Mouse (Mus musculus) embryo, embryonic 11.5 days (tissue): ENCODE results near the gene Slc25a11.

ENCODE experiments used
- DNase-seq: peaks from one replicate; pipeline ENCODE4 v3.0.0-alpha.2; 2012; ENCODE audit warnings: low read depth, low spot score

The Slc25a11 gene

DNA sequence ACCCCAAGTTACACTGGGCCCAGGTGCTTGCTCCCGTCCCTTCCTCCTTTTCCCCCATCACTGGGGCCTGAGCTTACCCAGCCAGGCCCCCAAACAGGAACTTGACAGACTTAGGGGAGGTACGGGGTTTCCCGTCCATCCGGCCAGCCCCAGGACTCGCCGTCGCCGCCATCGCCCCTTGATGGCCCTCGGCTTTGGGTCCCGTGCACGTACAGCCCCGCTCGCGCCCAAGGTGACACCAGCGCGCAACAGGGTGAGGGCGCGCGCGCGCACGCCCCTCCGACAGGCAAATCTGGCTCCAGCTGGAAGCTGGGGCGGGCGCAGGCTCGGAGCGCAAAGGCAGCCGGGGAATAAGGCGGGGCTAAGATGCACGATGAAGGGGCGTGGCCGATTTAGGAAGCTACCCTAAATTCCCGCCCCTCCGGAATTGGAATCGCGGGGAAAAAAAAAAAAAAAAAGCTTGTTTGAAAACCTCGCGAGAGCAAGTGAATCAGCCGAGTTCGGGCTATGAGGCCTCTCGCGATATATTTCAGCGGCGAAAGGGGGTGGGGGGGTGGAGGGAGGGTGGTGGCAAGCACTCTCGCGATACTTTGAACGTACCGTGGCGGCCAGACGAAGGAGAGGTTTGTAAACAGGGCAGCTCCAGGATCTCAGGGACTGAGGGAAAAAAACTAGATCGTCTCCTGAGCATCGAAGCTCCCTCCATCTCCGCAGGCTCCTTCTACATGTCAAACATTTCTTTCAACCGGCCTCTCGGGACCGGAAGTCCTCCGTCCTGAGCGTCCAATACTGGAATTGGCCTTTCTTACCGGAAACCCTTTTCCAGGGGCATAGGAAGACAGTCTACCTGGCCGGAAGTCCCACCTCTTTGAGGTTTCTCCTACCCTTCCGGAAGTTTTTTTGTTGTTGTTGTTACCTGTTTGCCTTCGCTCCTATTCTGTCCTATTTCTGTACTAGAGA is at the start of gene Slc25a11, which contains the start of gene Rnf167:
Gene Slc25a11 (minus strand): TSS at position 789 of the 960 bp plus-strand sequence.
Gene Rnf167 (plus strand): TSS at position 545 of the 960 bp plus-strand sequence.
- peak; percentile 98 for DNase-seq

DNA sequence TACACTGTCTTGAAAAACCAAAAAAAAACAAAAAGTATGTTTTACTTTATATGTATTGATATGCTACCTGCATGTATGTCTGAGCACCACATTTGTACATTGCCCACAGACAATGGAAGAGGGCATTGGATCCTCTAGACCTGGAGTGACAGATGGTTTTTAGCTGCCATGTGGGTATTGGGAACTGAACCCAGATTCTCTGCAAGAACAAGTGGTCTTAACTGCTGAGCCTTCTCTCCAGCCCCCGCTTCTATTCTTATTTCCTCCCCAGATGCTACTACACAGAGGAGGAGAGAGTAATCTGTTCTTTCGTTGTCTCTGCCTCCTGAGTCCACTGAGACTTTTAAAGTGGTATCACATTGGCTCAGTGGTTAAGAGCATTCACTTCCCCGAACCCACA is 46.2 kb upstream of the Slc25a11 start:
- no peak for DNase-seq

DNA sequence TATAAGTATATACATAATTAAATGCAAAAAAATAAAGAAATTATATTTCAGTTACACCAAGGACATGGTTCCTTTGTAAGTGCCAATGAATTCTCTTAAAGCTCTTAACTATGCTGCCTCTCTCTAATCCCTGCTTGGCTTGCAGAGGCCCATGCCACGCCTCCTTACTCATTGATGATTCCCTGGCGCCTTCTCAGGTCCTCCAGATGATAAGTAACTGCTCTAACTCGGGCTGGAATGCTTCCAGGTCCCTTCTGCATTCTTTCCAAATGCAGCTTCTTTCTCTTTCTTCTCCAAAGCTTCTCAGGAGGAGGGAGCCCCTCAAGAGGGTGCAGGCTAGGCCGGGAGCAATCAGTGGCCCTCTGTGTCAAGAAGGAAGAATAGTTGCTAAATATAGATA is 42.3 kb upstream of the Slc25a11 start:
- DNase-seq: no peak

DNA sequence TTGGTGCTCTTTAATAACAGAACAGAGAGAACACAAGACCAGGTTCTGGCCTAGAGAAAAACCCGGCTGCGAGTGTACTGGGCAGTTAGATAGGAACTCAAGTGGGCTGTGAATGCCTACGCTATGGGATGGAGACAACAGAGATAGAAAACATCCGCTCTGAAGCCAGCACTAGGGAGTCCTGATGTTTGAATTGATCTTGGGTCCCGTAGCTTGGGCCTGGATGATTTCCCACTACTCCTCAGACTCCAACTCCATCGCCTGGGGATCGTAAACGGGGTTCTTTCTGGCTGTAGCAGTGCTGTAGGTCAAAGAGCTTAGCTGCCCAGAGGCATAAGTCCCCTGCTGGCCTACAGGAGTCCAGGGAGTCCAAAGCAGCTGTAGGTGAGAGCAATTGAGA is 41.1 kb upstream of the Slc25a11 start:
- DNase-seq: no peak

DNA sequence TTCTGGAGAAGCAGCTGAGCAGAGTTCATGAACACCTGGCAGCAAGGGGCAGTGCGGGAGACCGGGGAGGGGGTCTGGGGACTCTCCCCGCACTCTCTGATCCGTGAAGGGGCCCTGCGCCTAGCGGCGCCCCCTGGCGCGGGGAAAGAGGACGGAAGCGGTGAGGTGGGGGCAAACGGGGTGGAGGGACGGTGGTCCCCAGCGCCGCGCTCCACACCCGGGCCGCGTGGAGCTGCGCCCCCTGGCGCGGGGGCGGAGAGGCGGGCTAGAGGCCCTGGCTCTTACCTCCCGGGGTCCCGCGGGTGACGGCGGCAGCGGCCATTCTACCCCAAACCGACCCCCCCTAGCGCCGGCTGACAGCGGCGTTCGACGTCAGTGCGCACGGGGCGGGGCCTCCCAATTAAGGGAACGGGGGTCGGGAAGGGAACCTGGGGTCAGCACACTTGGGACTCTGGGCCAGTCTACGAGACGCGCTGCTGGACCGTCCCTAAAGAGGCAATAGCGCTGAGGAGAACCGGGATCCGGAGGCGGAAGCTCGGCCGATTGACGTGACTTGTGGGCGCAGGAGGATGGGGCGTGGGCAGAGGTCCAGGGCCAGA is 40.4 kb upstream of the Slc25a11 start, which contains the start of gene Camta2:
Gene Camta2 (minus strand): TSS at position 505 of the 599 bp plus-strand sequence.
- peak; percentile 76 for DNase-seq

DNA sequence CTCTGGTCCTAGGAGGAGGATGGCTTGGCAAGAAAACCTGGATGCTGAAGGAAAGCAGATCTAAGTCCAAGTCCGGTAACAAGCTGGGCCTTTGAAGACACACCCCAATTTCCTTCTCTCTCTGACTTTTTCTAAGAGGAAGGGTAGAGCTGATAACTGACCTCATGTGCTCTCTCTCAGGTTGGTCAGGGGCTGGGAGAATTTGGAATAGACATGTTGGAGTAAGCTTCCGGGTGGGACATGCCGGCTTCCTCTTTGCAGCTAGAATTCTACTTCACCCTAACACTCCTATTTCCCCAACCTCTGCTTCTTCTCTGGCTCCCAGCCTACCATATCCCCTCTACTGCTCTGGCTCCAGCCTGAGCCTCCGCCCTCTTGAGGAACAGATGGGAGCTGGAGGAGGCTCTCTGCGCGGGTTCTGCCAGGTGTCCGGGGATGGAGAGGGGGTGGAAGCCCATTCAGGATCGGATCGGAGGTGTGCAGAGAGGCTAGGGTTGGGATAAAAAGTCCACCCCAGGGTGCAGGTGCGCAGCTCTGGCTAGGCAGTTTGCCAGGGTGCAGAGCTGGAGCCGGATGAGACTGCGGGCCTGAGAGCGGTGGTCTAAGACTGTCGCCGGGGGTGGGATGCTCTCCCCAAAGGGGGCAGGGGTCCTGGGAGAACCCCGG is 39.8 kb upstream of the Slc25a11 start:
- no peak for DNase-seq

DNA sequence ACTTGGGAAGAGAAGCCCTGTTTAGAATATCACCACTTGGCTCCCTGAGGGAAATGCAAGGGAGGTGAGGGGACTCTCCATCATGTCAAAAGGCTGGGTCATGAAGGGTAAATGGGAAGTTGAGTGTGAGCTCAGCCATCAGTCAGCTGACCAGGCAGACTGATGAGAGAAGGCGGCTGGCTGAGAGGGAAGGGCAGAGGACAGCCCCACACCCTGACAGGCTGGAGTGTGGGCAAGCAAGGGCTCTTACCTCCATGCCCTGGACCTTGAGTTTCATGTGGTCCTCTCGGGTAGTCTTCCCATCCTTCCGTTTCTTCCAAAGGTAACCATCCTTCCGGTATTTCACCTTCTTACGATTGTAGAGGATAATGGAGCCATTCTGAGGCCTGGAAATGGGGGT is 36.4 kb upstream of the Slc25a11 start:
- no peak for DNase-seq

DNA sequence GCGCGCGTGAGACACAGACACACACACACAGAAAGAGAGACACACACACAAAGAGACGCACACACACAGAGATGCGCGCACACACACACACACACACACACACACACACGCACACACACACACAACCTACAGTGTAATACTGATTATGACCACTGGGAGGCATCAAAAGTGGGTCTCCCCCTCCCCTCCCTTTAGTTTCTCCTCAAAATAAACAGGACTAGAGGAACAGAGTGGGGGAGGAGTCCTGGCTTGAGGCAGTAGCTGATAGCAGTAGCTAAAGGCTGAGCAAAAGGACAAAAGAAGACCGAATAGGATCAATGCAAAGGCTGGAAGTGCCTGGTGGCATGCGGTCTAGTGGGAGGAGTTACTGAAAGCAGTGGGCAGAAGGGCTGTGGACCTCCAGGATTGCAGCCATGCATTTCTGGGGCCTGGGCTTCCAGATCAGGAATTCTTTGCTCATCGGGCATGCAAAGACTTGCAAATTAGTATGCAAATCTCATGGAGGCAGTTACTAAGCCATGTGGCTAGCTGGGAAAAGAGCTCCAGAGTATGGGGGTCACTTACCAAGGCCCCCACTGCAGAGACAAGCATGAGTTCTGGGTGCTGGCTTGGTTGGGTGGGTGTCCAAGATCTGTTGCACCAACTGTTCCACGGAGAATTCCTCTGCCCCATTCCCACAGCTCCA is 34.8 kb upstream of the Slc25a11 start:
- peak; percentile 44 for DNase-seq

DNA sequence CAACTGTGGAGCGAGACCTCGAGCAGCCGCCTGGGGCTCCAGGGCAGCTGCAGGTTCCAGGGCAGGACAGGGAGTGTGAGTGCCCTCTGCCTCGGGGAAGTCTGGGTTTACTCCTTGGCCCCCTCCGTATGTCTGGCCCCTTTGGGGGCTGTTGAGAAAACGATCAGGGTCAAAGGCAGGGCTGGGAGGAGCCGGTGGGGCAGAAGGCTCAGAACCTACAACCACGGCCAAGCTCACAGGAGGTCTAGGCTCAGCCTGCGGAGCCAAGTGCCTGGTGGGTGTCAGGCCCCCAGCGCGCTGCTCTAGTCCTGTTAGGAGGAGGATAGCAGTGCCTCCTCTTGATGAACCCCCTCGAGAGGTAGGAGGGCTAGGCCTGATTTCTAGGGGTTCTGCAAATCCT is 33.9 kb upstream of the Slc25a11 start:
- DNase-seq: no peak

DNA sequence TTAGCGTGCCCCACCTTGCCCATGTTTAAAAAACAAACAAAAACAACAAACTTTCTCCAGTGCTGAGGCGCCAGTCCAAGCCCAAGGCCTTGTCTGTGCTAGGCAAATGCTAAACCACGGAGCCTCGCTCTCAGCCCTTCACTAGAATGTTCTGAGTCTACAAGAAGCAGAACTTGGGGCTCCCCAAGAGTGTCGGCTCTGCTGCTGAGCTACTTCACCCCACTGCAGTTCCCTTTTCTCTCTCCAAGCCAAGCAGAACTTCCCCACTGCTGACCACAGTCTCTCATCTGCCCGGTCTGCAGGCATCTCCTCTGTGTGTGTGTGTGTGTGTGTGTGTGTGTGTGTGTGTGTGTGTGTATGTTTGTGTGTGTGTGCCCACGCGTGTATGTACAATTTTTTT is 32.6 kb upstream of the Slc25a11 start:
- no peak for DNase-seq

DNA sequence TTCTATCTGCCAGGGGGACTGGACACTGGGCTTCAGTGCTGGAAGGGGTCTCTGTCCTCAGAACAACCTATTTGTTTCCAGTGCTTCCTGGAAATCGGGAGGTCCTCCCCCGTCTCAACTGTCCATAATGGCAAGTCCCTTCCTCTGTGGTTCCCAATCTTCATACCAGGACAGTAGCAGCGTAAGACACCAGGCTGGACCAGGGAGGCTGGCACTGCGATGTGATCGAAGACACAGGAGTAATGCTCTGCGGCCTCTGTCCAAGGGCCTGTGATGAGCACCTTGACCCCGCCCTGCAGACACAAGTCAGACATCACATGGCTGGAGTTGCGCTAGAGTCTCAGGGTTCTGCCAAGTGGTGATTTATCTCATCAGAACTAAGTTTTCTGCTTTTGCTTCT is 32.1 kb upstream of the Slc25a11 start:
- DNase-seq: no peak

DNA sequence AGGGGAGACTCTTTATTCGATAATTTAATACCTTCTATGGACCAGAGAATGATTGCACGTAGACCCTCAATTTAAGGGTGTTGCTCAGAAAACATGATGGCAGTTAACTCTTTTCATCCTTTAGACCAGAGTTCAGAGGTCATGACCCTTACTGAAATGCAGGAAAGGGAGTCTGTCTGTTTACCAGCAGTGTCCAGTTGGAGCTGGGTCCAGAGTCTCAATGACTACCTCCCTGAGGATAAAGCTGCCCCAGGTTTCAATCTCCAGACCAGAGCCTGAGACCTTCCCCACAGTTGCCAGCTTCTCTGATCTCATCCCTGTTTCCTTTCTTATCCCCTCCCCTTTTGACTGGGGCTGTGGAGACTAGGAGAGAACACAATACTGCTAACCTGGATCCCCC is 31.3 kb upstream of the Slc25a11 start:
- DNase-seq: no peak

DNA sequence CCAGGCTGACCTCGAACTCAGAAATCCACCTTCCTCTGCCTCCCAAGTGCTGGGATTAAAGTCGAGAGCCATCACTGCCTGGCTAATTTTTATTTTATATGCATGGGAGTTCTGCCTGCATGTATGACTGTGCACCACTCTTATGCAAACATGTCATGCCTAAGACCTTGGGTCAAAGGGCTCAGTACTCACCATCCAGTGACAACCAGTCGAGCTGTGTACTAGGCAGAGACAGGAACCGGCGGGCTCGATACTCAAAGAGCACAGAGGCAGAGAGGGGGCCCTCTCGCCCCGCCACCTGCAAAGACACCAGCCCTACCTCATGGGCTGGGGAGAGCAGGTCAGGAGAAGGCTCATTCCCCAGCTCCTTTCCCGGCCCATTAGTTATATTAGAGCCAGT is 30.8 kb upstream of the Slc25a11 start:
- DNase-seq: no peak

DNA sequence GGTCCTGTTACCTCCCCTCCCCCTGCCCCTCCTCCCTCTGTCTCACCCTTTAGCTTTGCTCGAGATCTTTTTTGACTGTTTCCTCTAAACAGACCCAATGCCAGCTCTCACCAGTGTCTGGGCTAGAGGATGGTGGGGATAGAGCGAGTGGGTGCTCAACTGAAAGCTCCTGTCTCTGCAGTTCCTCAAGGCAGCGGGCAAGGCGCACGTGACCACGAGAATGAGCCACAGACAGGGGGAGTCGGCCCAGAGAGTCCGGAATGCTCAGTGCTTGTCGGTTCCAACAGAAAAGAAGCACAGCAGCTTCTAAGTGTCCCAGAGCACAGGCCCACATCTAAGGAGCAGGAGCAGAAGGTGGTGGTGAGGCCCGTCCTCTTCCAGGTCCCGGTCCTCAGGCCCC is 27.2 kb upstream of the Slc25a11 start:
- DNase-seq: no peak

DNA sequence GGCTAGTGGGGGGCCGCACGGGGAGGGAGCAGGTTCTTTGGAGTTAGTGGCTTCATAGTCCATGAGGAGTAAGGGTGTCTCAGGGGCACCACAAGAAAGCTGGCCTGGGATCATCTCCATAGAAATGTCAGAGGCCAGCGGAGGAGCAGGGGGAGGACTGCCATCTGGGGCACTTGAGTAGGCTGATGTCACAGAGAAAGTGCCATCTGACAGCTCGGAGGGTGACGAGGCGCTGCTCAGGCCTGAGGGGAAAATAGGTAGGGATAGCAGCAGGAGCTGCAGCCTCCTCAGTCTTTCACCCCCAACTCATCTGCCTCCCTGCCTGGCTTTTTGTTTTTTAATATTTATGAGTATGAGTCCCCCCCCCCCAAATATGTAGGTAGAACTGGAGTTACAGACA is 26.7 kb upstream of the Slc25a11 start:
- DNase-seq: no peak

DNA sequence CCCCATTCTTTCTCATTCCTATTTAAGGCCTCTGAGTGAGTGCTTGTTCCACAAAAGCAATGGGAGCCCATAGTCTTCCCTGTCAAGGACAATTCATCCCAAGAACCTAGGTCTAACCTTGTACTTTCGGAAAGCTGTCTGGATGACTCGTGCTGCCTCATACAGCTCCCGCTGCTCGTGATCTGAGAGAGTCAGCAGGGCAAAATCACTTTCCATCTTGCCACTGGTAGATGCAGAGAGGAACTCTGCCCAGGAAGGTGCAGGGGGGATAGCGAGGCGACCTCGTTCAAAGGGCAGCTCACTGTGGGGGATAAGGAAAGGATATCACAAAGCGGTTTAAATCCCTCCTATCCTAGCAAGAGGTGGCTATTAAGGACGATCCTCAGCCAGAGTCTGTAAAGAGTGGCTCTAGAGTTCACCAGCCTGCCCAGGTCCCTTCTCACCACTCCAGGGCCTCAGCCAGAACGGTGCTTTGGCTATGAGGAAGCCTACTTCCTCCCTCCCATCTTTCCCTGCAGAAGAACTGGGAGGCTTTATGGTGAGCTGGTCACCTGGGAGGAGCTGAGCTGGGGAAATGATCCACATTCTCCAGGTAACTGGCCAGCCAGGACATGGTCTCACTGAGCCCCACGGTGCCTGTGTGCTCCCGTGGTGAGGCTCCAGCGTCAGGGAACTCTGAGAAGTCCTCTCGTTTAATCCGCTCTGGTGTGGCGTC is 24.2 kb upstream of the Slc25a11 start:
- DNase-seq: no peak

DNA sequence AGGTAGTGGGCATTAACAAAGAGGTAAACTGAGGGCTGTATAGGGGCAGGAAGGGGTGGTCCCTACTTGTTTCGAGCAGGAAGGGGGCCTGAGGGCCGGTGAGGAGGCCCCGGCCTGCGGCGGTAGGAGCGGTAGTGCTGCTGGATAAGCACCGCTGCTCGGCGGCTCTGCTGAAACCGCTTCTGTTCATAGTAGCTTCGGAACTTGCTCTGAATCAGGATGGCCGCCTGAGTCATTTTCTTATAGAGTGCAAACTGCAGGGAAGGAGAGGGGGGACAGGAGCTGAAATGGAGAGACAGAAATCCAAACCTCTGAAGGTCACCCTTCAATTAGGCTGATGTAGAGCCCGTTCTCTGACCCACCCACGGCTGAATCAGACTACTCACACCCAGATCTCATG is 23.2 kb upstream of the Slc25a11 start:
- no peak for DNase-seq

DNA sequence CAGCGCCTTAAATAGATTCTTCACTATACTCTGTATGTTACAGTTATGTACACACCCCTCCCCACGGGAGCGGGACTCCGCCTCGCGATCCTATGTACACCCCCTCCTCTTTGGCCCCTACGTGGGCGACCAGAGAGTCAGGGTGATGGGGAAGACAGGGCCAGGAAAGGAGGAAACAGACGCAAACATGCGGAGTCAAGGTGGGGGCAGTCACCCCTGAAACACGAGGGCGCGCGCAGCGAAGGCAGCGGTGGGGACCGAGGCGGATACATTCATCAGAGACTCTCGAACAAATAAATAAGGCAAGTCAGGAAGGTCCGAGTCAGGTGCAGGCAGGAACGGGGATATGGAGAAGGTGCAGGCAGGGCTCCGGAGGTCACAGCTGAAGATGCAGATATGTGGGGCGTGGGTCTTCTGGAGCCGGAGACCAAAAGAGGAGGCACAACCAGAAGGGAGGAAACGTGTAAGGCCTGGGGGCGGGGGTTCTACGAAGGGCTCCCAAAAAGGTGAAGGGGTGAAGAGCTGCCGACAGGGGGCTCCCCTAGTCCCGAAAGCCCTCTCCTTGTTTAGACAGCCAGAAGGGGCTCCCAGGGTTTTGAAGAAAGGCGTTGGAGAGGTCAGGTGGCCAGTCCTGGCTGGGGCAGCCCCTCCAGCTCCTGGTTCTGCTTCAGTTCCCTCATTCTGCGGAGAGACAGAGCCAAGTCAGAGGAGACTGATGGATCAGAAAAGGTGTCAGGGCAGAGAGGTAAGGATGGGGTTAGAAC is 22.5 kb upstream of the Slc25a11 start:
- DNase-seq: peak; percentile 69

DNA sequence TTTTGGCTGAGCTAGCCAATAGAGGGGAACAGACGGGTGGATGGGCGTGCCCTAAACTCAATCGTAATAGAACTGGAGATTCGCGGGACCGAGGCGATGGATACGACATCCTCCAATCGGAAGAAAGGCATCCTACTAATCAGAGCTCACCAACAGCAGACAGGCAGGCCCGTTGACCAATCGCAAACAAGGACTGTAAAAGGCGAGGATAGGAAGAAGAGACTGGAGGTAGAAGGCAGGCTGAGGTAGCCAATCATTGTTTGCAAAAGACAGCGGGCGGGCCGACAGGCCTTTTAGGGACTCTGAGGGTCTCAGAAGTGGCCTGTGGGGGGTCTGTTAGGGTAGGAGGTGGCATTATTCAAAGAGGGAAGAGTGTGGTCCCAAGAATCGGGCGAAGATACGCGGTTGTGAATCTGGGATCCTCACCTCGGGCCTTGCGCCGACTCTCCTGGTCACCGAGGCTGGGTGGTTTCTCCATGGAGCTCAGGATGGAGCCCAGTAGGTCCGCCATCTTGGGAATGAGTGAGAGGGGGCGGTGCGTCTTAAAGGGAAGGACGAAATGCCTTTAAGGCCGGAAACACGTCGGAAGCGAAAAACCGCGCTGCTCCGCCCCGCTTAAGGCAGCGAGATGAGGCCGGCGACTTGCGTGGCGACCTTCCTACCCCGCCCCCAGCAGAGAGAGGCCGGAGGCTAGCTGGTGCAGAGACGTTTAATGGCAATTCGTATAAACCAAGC is 21.7 kb upstream of the Slc25a11 start, which contains the start of gene Spag7:
Gene Spag7 (minus strand): TSS at position 646 of the 735 bp plus-strand sequence.
- peak; percentile 96 for DNase-seq
